In the genomic region with DNA sequence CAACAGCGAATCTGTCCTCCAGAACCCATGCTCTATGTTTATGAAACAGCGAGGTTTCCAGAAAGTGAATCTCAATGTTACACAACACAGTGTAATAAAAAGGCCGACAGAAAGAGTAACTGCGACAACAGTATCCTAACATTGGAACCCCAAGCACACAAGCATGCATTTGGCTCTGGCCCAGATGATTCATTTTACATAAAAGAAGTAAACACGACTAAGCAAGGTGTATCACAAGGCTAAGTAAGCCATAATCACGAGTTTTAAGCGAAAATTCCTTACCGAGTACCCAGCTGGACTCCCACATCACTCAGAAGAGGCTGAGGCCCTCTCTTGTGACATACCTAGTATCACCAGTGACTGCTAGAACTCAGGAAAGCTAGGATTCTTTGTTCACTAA, we compare ENCODE assay signal across 8 mouse cellular contexts. TPM values are rescaled to one million over a fixed set of nuclear protein-coding genes. Genes with fewer than 3 reads are reported as not detected.
DNase-seq lines count a peak whose midpoint lies in the region; ATAC-seq and TF ChIP-seq lines count a peak whose summit lies in the region.

No protein-coding gene starts in this region.

- H3K4me1 ChIP-seq in embryonic fibroblast, embryonic 13.5 days (ENCODE audit: control insufficient read depth, insufficient read depth, low read length): peaks cover 6% of the 10 kb centered on the region; the same call in 1 of the 2 replicates
- peaks cover 11% of the 10 kb centered on the region; the same call in 1 of the 2 replicates for H3K4me1 ChIP-seq in hindbrain, postnatal 0 days (ENCODE audit: insufficient read depth, low read length)

- H3K9ac ChIP-seq in hindbrain, postnatal 0 days (replicated peaks; ENCODE audit: low read length): peak overlapping the region; percentile 41

- WGBS in hindbrain, postnatal 0 days: 10% methylated on average over 8 of the region's 8 CpGs

- no peak for TF ChIP-seq CTCF in embryonic fibroblast, embryonic 13.5 days (IDR thresholded peaks at IDR 0.05; ENCODE audit: borderline replicate concordance, insufficient read depth, low read length)
- no peak for TF ChIP-seq CTCF in hindbrain, postnatal 0 days (IDR thresholded peaks at IDR 0.05; ENCODE audit: low read depth)

- H3K4me2 ChIP-seq in hindbrain, postnatal 0 days (ENCODE audit: low read depth, low read length): peak overlapping the region; percentile 84

- H3K4me3 ChIP-seq in embryonic fibroblast, embryonic 13.5 days (ENCODE audit: insufficient read depth, low read length): peak overlapping the region; percentile 53
- peak overlapping the region; percentile 94 for H3K4me3 ChIP-seq in hindbrain, postnatal 0 days (ENCODE audit: low read length)

- H3K36me3 ChIP-seq in hindbrain, postnatal 0 days (ENCODE audit: insufficient read depth, low read length): no peaks in the 10 kb centered on the region

- DNase-seq in adrenal gland, adult (ENCODE audit: inconsistent age in 2 of 2, low spot score in 1 of 2): peak; percentile 45 to 92
- DNase-seq in adrenal gland, postnatal 25 days: no peak
- DNase-seq in 3T3-L1 (ENCODE audit: low read depth, low spot score): peak; percentile 72
- DNase-seq in hindbrain, postnatal 0 days (ENCODE audit: low spot score): peak; percentile 31
- peak; percentile 32 for DNase-seq in lung, postnatal 14 days
- no peak for DNase-seq in layer of hippocampus, postnatal 10 days (ENCODE audit: low spot score in 2 of 2)

- no peak for TF ChIP-seq POLR2A in embryonic fibroblast, embryonic 13.5 days (IDR thresholded peaks at IDR 0.05; ENCODE audit: low read depth, low read length)

- H3K9me3 ChIP-seq in hindbrain, postnatal 0 days (ENCODE audit: low read length): no peaks in the 10 kb centered on the region

- H3K27me3 ChIP-seq in hindbrain, postnatal 0 days (ENCODE audit: insufficient read depth, low read length): no peaks in the 10 kb centered on the region

- ATAC-seq in hindbrain, postnatal 0 days: no peak
- no peak; the same call in 1 of the 2 replicates for ATAC-seq in megakaryocyte progenitor cell, adult 5-6 weeks (replicated peaks; ENCODE audit: poor library complexity)

- H3K27ac ChIP-seq in embryonic fibroblast, embryonic 13.5 days (ENCODE audit: insufficient read depth, low read length): no peak overlapping the region
- H3K27ac ChIP-seq in hindbrain, postnatal 0 days: peak overlapping the region; percentile 45; the same call in 1 of the 2 replicates

RNA-seq across cellular contexts. Expression of a gene that starts 2.5 kb away (rescaled TPM):
- total RNA-seq in adrenal gland, postnatal 25 days (2021): 56.6 and 64.7 TPM in 2 replicates
- polyA plus RNA-seq in embryonic fibroblast, embryonic 13.5 days (2011; ENCODE audit: insufficient read length, low read depth, missing spikeins): 55.4 and 74.1 TPM in 2 replicates
- total RNA-seq in hindbrain, postnatal 0 days (2014; rRNA removed): 52.7 and 67.1 TPM in 2 replicates
- 9.6 and 11.0 TPM in 2 replicates for polyA plus RNA-seq in hindbrain, postnatal 0 days (2015; fragmentation: Nextera tagmentation; extraction: Ambion mirVana)
- 82.8 and 98.1 TPM in 2 replicates for total RNA-seq in megakaryocyte progenitor cell, adult 5-6 weeks (2015)
- total RNA-seq in megakaryocyte progenitor cell, adult 5-6 weeks (2017): 64.5 and 82.0 TPM in 2 replicates
- total RNA-seq in layer of hippocampus, postnatal 10 days (2021): 10 to 100 TPM; 67.8 to 77.0 TPM

Comparison
In these comparisons a context has a peak if more than half of its experiments do, and no peak if none do; other contexts are left out.
1. DNase-seq: peak in adrenal gland, adult (2 of 2), 3T3-L1 (single experiment), hindbrain, postnatal 0 days (single experiment) and lung, postnatal 14 days (single experiment); none in adrenal gland, postnatal 25 days (single experiment) and layer of hippocampus, postnatal 10 days (0 of 2).